Mouse (Mus musculus): ENCODE results near the gene Nsg2.
"Not testable (repeated sequence)": the region's sequence is repeated elsewhere in the genome, so short reads cannot be mapped to it uniquely, and the experiment has no call there.

Nsg2 gene

GRCm38 (mm10) chr11:32000281-32000680, at the start of gene Nsg2:
Nsg2 (plus strand) TSS chr11:32000463.
- peak; percentile 82 to 88 for DNase-seq

- DNase-seq, result no peak
Observed at GRCm38 (mm10) chr11:31960071-31960470, 40.2 kb upstream of the Nsg2 start.

- no peak for DNase-seq
Observed at GRCm38 (mm10) chr11:31963993-31964392, 36.3 kb upstream of the Nsg2 start.

- DNase-seq, result peak; percentile 45 to 55
Observed at GRCm38 (mm10) chr11:31965256-31966134, 34.8 kb upstream of the Nsg2 start, which contains the start of gene 4930524B15Rik. 4930524B15Rik (plus strand) TSS chr11:31965592.

GRCm38 (mm10) chr11:31974132-31974531, 26.1 kb upstream of the Nsg2 start:
- DNase-seq, result no peak

- DNase-seq, result no peak
Observed at GRCm38 (mm10) chr11:31974826-31975225, 25.4 kb upstream of the Nsg2 start.

- DNase-seq, result no peak
Observed at GRCm38 (mm10) chr11:31975678-31976077, 24.6 kb upstream of the Nsg2 start.

- DNase-seq, result no peak
Observed at GRCm38 (mm10) chr11:31976137-31976536, 24.1 kb upstream of the Nsg2 start.

GRCm38 (mm10) chr11:31980089-31980488, 20.2 kb upstream of the Nsg2 start:
- not testable (repeated sequence) for DNase-seq

- DNase-seq, result no peak
Observed at GRCm38 (mm10) chr11:31981830-31982229, 18.4 kb upstream of the Nsg2 start.

- not testable (repeated sequence) for DNase-seq
Observed at GRCm38 (mm10) chr11:31982247-31982943, 17.9 kb upstream of the Nsg2 start.

- no peak for DNase-seq
Observed at GRCm38 (mm10) chr11:31983249-31983648, 17.0 kb upstream of the Nsg2 start.

- no peak for DNase-seq
Observed at GRCm38 (mm10) chr11:31984786-31985185, 15.5 kb upstream of the Nsg2 start.

GRCm38 (mm10) chr11:31992535-31992934, 7.7 kb upstream of the Nsg2 start:
- no peak for DNase-seq

GRCm38 (mm10) chr11:31999716-32000115, 547 bp upstream of the Nsg2 start:
- no peak for DNase-seq

GRCm38 (mm10) chr11:32001181-32001910, 1.1 kb downstream of the Nsg2 start:
- DNase-seq, result peak; percentile 26 to 44

- peak in 1 of 2 experiments; percentile 34 for DNase-seq
Observed at GRCm38 (mm10) chr11:32002670-32003072, 2.4 kb downstream of the Nsg2 start.

- not testable (repeated sequence) for DNase-seq
Observed at GRCm38 (mm10) chr11:32008049-32008448, 7.8 kb downstream of the Nsg2 start.

- DNase-seq, result no peak
Observed at GRCm38 (mm10) chr11:32008852-32009251, 8.6 kb downstream of the Nsg2 start.

- peak; percentile 42 to 62 for DNase-seq
Observed at GRCm38 (mm10) chr11:32009961-32010662, 9.8 kb downstream of the Nsg2 start.

GRCm38 (mm10) chr11:32010663-32010970, 10.4 kb downstream of the Nsg2 start:
- DNase-seq, result no peak

- no peak for DNase-seq
Observed at GRCm38 (mm10) chr11:32011867-32012603, 11.8 kb downstream of the Nsg2 start.

Data from cerebellum, postnatal 25 days (tissue).